Mouse (Mus musculus): ENCODE measurements at regions not wholly inside any gene's neighbourhood (a gene's known extent, or its start where the extent isn't known, plus 50 kb on each side); places are given as distances from the start of the nearest gene placed in this dataset.
A peak's percentile ranks its signal among the peaks of the same experiment; 100 is the strongest.

- no peak overlapping the region for H3K4me2 ChIP-seq (ENCODE audit: low read depth, low read length)
- H3K9me3 ChIP-seq (ENCODE audit: control insufficient read depth, low read length), result no peaks in the 10 kb centered on the region
- no peak overlapping the region for H3K9ac ChIP-seq (ENCODE audit: low read depth, low read length)
- no peaks in the 10 kb centered on the region for H3K27me3 ChIP-seq (replicated peaks; ENCODE audit: control insufficient read depth, insufficient read depth, low read length)
- no peaks in the 10 kb centered on the region for H3K36me3 ChIP-seq (ENCODE audit: control insufficient read depth, insufficient read depth, low read length)
- WGBS, result 66% methylated on average over 3 of the region's 3 CpGs
- H3K4me3 ChIP-seq (ENCODE audit: low read depth, low read length), result no peak overlapping the region
- H3K4me1 ChIP-seq (ENCODE audit: control insufficient read depth, insufficient read depth, low read length), result peaks cover 21% of the 10 kb centered on the region
- no peak for ATAC-seq (ENCODE audit: low read depth)
- peak; percentile 54 for DNase-seq (ENCODE audit: low spot score)
- peak overlapping the region; percentile 52; the same call in 1 of the 2 replicates for H3K27ac ChIP-seq (replicated peaks; ENCODE audit: low read depth, low read length)
These were observed 59.1 kb upstream of the Npvf start for GRCm38 (mm10) chr6:50713297-50713696.

GRCm38 (mm10) chr6:50718631-50719030 lies 64.4 kb upstream of the Npvf start:
- WGBS, result 20% methylated on average over 4 of the region's 4 CpGs
- no peak for ATAC-seq (ENCODE audit: low read depth)

GRCm38 (mm10) chr6:50720346-50720745 lies 66.1 kb upstream of the Npvf start:
- H3K4me3 ChIP-seq (ENCODE audit: low read depth, low read length), result no peak overlapping the region
- no peak overlapping the region for H3K4me2 ChIP-seq (ENCODE audit: low read depth, low read length)
- H3K27ac ChIP-seq (replicated peaks; ENCODE audit: low read depth, low read length), result 0 out of 2 replicates have a peak overlapping the region, but pooled peaks have one; percentile 5
- no peaks in the 10 kb centered on the region for H3K27me3 ChIP-seq (replicated peaks; ENCODE audit: control insufficient read depth, insufficient read depth, low read length)
- peak; percentile 70 for ATAC-seq (ENCODE audit: low read depth)
- 34% methylated on average over 4 of the region's 4 CpGs for WGBS
- H3K9me3 ChIP-seq (ENCODE audit: control insufficient read depth, low read length), result no peaks in the 10 kb centered on the region
- no peaks in the 10 kb centered on the region for H3K36me3 ChIP-seq (ENCODE audit: control insufficient read depth, insufficient read depth, low read length)
- DNase-seq (ENCODE audit: low spot score), result peak; percentile 88
- H3K4me1 ChIP-seq (ENCODE audit: control insufficient read depth, insufficient read depth, low read length), result peaks cover 23% of the 10 kb centered on the region
- no peak overlapping the region for H3K9ac ChIP-seq (ENCODE audit: low read depth, low read length)

More at GRCm38 (mm10) chr6:50718631-50719030, 64.4 kb upstream of the Npvf start:
- Histone ChIP-seq H3K4me3 (ENCODE audit: low read depth, low read length) (no peak overlapping the region), H3K27me3 (replicated peaks; ENCODE audit: control insufficient read depth, insufficient read depth, low read length) (no peaks in the 10 kb centered on the region), H3K4me2 (ENCODE audit: low read depth, low read length) (no peak overlapping the region), H3K9ac (ENCODE audit: low read depth, low read length) (no peak overlapping the region), H3K9me3 (ENCODE audit: control insufficient read depth, low read length) (no peaks in the 10 kb centered on the region), H3K4me1 (ENCODE audit: control insufficient read depth, insufficient read depth, low read length) (peaks cover 34% of the 10 kb centered on the region), H3K36me3 (ENCODE audit: control insufficient read depth, insufficient read depth, low read length) (no peaks in the 10 kb centered on the region), H3K27ac (replicated peaks; ENCODE audit: low read depth, low read length) (peak overlapping the region; percentile 46; the same call in 1 of the 2 replicates)
- peak; percentile 68 for DNase-seq (ENCODE audit: low spot score)

GRCm38 (mm10) chr6:50725640-50726039 lies 71.4 kb upstream of the Npvf start:
- peaks cover 13% of the 10 kb centered on the region; the same call in 1 of the 2 replicates for H3K4me1 ChIP-seq (ENCODE audit: control insufficient read depth, insufficient read depth, low read length)
- H3K36me3 ChIP-seq (ENCODE audit: control insufficient read depth, insufficient read depth, low read length), result no peaks in the 10 kb centered on the region
- no peak overlapping the region for H3K27ac ChIP-seq (replicated peaks; ENCODE audit: low read depth, low read length)
- no peak overlapping the region for H3K9ac ChIP-seq (ENCODE audit: low read depth, low read length)
- H3K4me3 ChIP-seq (ENCODE audit: low read depth, low read length), result no peak overlapping the region
- no peak overlapping the region for H3K4me2 ChIP-seq (ENCODE audit: low read depth, low read length)
- WGBS, result 68% methylated on average over 3 of the region's 3 CpGs
- ATAC-seq (ENCODE audit: low read depth) (no peak), DNase-seq (ENCODE audit: low spot score) (no peak)
- H3K9me3 ChIP-seq (ENCODE audit: control insufficient read depth, low read length), result no peaks in the 10 kb centered on the region
- H3K27me3 ChIP-seq (replicated peaks; ENCODE audit: control insufficient read depth, insufficient read depth, low read length), result no peaks in the 10 kb centered on the region

GRCm38 (mm10) chr6:50726166-50726591 lies 71.9 kb upstream of the Npvf start:
- H3K4me1 ChIP-seq (ENCODE audit: control insufficient read depth, insufficient read depth, low read length), result 0 out of 2 replicates have a peak, but pooled peaks cover 10% of the 10 kb centered on the region
- peak; percentile 74 for DNase-seq (ENCODE audit: low spot score)
- no peak for ATAC-seq (ENCODE audit: low read depth)
- no peak overlapping the region for H3K4me3 ChIP-seq (ENCODE audit: low read depth, low read length)
- no peak overlapping the region for H3K4me2 ChIP-seq (ENCODE audit: low read depth, low read length)
- H3K9ac ChIP-seq (ENCODE audit: low read depth, low read length), result no peak overlapping the region
- no peaks in the 10 kb centered on the region for H3K9me3 ChIP-seq (ENCODE audit: control insufficient read depth, low read length)
- H3K27me3 ChIP-seq (replicated peaks; ENCODE audit: control insufficient read depth, insufficient read depth, low read length), result no peaks in the 10 kb centered on the region
- no peaks in the 10 kb centered on the region for H3K36me3 ChIP-seq (ENCODE audit: control insufficient read depth, insufficient read depth, low read length)
- WGBS, result 40% methylated on average over 9 of the region's 9 CpGs
- no peak overlapping the region for H3K27ac ChIP-seq (replicated peaks; ENCODE audit: low read depth, low read length)

- Histone ChIP-seq H3K4me1 (ENCODE audit: control insufficient read depth, insufficient read depth, low read length) (0 out of 2 replicates have a peak, but pooled peaks cover 2% of the 10 kb centered on the region), H3K9me3 (ENCODE audit: control insufficient read depth, low read length) (no peaks in the 10 kb centered on the region), H3K27ac (replicated peaks; ENCODE audit: low read depth, low read length) (no peak overlapping the region), H3K36me3 (ENCODE audit: control insufficient read depth, insufficient read depth, low read length) (no peaks in the 10 kb centered on the region), H3K4me2 (ENCODE audit: low read depth, low read length) (no peak overlapping the region), H3K4me3 (ENCODE audit: low read depth, low read length) (no peak overlapping the region), H3K27me3 (replicated peaks; ENCODE audit: control insufficient read depth, insufficient read depth, low read length) (no peaks in the 10 kb centered on the region), H3K9ac (ENCODE audit: low read depth, low read length) (no peak overlapping the region)
- DNase-seq (ENCODE audit: low spot score), result no peak
- no peak for ATAC-seq (ENCODE audit: low read depth)
- WGBS, result 60% methylated on average over 14 of the region's 14 CpGs
These were observed 76.8 kb upstream of the Npvf start for GRCm38 (mm10) chr6:50730744-50731718.

GRCm38 (mm10) chr6:50734701-50735100 lies 80.5 kb upstream of the Npvf start:
- no peaks in the 10 kb centered on the region for H3K36me3 ChIP-seq (ENCODE audit: control insufficient read depth, insufficient read depth, low read length)
- 89% methylated on average over 2 of the region's 2 CpGs for WGBS
- H3K4me2 ChIP-seq (ENCODE audit: low read depth, low read length), result no peak overlapping the region
- H3K9ac ChIP-seq (ENCODE audit: low read depth, low read length), result no peak overlapping the region
- DNase-seq (ENCODE audit: low spot score) (no peak), ATAC-seq (ENCODE audit: low read depth) (no peak)
- H3K27ac ChIP-seq (replicated peaks; ENCODE audit: low read depth, low read length), result no peak overlapping the region
- H3K9me3 ChIP-seq (ENCODE audit: control insufficient read depth, low read length), result no peaks in the 10 kb centered on the region
- H3K4me1 ChIP-seq (ENCODE audit: control insufficient read depth, insufficient read depth, low read length), result no peaks in the 10 kb centered on the region
- H3K4me3 ChIP-seq (ENCODE audit: low read depth, low read length), result no peak overlapping the region
- no peaks in the 10 kb centered on the region for H3K27me3 ChIP-seq (replicated peaks; ENCODE audit: control insufficient read depth, insufficient read depth, low read length)

- DNase-seq (ENCODE audit: low spot score) (no peak), ATAC-seq (ENCODE audit: low read depth) (no peak)
- no peak overlapping the region for H3K4me3 ChIP-seq (ENCODE audit: low read depth, low read length)
- H3K27ac ChIP-seq (replicated peaks; ENCODE audit: low read depth, low read length), result no peak overlapping the region
- no peaks in the 10 kb centered on the region for H3K9me3 ChIP-seq (ENCODE audit: control insufficient read depth, low read length)
- H3K36me3 ChIP-seq (ENCODE audit: control insufficient read depth, insufficient read depth, low read length), result no peaks in the 10 kb centered on the region
- WGBS, result 39% methylated on average over 2 of the region's 2 CpGs
- no peaks in the 10 kb centered on the region for H3K4me1 ChIP-seq (ENCODE audit: control insufficient read depth, insufficient read depth, low read length)
- H3K9ac ChIP-seq (ENCODE audit: low read depth, low read length), result no peak overlapping the region
- H3K4me2 ChIP-seq (ENCODE audit: low read depth, low read length), result no peak overlapping the region
- H3K27me3 ChIP-seq (replicated peaks; ENCODE audit: control insufficient read depth, insufficient read depth, low read length), result no peaks in the 10 kb centered on the region
These were observed 81.6 kb upstream of the Npvf start for GRCm38 (mm10) chr6:50735825-50736224.
